Mouse (Mus musculus): ENCODE measurements around the gene Dlx3.

The Dlx3 gene

DNA sequence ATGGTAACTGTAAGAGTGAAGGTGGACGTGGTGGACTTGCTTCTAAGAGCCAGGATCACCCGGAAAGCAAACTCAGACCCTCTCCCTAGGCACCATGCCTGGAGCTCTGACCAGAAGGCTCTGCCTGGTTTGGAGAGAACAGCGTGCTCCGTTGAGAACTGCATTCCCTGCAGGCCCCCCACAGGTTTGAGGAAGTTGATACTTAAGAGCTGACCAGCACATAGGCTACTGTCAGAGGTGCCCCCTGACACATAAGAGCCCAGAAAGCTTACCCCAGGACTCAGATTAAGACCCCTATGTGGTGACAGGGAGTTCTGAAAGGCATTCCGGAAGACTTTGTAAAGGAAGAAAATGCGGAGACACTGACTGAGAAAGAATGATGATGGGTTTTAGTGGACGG lies 31.6 kb upstream of the Dlx3 start:
- peak; percentile 87 for DNase-seq (ENCODE audit: low read depth, low spot score)

DNA sequence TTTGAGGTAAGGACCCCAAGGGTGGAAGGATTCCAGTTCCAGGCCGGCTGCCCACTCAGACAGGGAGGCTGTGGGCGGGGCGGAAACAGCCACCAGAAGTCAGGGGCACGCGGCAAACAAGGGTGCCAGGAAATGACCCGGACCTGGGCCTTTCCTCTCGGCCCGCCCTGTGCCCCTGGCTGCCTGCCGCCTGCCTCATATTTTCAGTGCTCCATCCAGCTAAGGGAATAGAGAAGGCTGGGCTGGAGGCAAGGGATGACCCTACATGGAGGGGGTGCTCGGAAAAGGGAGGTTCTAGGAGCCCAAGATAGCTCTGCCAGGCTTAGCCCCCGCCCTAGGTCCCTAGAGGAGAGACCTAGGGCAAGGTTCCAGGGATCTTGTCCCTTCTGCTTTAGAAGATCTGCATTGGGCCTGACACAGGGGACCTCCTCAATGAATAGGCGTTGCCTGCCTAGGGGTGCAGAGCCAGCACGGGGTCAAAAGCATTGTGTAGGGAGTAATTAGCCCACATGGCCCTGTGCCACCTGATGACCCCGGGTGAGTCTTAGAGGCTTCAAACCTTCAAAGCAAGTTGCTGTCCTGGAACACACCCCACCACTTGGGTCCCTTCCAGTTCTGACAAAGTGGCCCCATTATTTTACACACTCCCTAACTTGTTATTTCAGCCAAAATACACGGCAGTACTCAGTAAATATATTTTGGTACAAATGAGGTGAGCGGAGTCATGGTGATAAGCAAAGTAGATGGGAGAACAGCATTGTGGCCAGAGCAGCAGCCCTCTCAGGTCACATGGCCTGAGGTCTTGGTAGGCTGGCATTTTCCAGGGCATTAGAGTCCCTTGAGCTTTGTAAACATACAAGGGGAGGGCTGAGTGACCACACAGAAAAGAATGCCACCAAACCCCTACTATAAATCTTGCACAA lies 30.8 kb upstream of the Dlx3 start:
- DNase-seq (ENCODE audit: low read depth, low spot score), result no peak

DNA sequence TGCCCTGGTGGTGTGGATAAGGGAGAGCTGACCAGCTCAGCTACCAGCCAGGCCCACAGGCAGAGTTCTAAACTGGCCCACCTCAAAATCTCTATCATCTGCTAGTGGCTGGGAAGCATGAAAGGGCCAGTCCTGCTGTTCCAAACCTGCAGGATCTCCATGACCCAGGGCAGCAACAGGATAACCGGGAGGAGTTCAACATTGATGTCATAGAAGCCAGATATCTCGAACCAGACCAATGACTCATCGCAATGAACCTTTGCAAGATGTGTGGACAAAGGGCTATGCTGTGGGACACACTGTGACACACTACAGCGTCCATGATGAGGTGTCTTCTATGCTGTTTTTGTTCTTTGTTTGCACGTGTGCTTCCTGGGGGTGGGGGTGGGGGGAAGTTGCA lies 26.8 kb upstream of the Dlx3 start:
- DNase-seq (ENCODE audit: low read depth, low spot score), result no peak

DNA sequence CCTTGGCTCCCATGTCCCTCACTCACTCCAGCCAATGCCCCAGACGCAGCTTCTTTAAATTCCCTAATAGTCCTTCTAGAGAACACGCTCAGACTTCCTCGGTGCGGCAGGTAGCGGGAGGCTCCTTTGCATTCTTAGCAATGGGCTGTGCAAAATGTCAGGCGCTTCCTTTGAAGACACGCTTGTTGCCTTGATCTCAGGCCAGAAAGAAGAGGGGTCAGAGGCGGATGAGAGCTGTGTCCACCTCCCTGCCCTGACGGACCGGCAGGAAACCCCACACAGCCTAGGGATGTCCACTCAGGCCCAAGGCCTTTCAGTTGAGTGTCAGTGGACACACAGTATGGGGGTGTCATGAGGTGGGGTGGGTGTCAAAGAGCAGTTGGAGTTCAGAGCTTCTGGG lies 24.3 kb upstream of the Dlx3 start:
- DNase-seq (ENCODE audit: low read depth, low spot score), result no peak

DNA sequence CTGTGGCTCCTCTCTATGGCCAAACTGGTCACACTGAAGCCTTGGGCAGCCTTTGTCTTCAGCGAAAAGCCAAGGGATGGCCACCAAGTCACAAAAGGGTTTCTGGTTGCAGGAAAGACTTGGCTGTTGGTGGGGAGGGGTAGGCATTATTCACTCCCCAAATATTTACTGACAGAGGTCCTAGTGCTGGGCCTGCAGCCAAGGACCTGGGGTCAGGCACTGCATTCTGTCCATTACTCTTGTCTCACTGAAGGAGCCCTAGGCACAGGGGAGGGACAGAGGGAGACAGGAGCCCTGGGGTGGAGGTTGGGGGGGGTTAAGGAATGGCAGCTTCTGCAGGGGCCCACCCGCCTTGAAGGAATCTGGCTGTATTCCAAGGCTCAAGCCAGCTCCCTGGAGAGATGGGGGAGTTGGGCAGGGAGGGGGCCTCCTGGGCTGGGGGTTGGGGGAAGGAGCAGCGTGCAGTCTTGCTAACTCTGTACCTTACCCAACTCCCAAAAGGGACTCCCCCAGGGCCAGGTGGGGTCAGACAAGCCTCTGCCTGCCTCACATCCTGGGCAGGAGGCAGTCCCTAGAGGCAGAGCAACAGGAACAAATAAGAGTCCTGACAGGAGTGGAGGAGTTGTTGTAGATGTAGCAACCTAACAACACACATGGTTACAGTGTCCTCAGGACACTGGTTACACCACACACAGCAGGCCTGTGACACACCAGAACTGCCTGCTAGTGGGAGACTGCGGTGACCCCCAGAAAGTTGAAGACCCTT lies 23.1 kb upstream of the Dlx3 start:
- DNase-seq (ENCODE audit: low read depth, low spot score), result no peak

DNA sequence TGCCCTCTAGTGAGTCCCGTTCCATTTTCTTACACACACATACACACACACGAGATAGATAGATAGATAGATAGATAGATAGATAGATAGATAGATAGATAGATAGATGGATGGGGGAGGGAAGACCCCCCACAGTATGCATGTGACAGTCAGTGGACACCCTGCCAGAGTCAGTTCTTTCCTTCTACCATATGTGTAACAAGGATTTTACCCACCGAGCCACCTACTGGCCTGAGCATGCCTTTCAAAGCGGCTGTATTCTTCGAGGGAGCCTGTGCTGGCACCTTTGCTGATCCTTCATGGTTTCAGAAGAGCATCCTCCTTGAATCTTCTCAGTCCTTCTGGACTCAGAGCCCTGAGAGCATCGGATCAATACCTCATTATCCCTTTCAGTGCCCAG lies 22.0 kb upstream of the Dlx3 start:
- DNase-seq (ENCODE audit: low read depth, low spot score), result no peak

DNA sequence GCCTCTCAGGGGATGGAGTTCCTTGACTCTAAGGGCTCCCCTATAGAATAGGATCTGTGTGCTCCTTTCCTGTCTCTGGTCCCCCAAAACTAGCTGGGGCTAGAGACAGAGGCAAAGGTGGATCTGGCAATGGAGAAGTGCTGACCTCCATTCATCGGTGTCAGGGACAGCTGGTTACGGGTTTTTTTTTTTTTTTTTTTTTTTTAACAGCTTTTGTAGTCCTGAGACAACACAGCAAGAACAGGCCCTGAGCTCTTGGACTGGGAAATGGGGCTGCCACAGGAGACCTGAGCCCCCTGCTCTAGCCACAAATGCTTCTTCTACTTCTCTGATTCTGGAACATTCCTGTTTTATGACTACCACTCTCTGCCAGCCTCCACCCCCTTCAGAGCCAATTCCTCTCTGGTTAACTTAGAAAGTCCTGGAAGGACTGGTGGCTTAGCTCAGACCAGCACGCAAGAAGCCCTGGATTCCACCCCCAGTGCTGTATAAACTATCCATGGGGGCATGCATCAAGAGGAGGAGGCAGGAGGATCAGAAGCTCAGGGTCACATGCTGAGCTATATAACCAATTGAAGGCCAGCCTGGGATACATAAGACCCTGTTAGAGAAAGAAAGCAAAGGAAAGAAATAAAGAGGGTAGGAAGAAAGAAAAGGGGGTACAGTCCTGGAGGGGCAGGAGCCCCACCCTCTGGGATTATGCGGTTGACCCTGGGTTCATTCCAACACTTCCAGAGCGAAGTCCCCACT lies 21.4 kb upstream of the Dlx3 start:
- no peak for DNase-seq (ENCODE audit: low read depth, low spot score)

DNA sequence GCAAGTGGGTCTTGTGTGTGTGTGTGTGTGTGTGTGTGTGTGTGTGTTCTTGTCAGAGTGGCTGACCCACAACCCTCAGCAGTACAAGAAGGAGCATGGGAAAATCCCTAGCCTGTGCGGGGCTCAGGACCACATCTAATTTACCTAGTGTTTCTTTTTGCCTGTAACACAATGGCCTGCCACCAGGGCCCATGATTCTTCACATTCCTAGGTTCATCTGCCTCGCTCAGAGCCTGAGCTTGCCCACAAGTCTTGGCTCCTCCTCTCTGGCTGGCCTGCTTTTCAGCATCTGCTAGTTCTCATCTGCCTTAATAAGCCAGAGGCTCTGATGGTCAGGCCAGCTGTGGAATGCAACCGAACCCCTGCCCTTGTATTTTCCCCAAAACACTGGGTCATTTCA lies 19.5 kb upstream of the Dlx3 start:
- DNase-seq (ENCODE audit: low read depth, low spot score), result peak; percentile 91

DNA sequence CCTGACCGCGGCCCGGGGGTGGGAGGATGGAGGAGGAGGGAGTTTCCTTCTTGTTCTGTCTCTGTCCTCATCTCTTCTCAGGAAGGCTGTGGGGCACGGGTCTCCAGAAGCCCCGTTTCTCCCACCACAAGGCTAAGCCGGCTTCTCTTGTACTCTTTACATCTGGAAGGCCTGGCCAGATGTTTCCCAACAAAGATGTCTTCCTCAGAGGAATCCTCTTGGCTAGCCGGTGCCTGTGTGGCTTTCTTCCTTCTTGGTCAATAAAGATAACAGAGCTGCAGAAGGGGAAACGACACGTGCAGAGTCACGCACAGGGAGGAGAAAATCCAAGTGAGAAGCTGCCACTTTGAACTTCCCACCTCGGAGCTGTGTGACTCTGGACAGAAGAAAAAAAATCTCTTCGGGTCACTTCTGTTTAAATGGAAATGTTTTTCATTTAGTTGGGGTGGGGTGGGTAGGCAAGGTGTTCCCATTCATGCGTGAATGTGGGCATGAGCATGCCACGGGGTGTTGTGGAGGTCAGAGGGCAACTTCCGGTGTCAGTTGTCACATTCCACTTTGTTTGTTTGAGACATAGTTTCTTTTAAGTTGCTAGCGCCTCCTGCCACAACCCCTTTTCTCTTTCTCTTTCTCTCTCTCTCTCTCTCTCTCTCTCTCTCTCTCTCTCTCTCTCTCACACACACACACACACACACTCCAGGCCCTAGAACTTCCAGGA lies 18.7 kb upstream of the Dlx3 start:
- DNase-seq (ENCODE audit: low read depth, low spot score), result peak; percentile 59

DNA sequence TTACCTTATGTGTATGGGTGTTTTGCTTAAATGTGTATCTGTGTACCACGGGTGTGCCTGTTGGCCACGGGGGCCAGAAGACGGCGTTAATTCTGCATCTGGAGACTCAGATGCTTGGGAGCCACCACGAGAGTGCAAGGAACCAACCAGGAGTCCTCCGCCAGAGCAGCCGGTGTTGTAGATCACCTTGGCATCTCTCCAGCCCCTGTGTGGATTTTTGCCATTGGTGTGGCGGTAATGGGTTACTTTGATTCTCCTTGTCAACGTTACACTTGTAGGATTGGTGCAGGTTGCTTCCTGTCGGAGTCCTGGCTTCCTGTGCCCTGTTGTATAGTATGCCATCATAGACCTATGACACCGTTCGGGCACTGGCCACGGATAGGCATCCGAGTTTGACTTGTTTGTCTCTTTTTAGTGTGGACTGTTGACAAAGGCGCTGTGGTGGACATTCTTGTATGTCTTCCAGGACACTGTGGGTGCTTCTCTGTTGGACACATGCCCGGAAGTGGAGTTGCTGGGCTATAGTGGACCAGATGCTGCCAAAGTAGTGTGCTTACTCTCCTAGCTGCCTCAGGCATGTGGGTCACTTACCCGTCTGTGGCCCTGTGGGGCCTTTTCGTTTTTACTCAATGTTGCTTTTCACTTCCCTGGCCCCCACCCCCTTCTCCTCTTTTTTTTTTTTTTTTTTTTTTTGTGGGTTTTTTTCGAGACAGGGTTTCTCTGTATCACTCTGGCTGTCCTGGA lies 17.6 kb upstream of the Dlx3 start:
- DNase-seq (ENCODE audit: low read depth, low spot score), result no peak

DNA sequence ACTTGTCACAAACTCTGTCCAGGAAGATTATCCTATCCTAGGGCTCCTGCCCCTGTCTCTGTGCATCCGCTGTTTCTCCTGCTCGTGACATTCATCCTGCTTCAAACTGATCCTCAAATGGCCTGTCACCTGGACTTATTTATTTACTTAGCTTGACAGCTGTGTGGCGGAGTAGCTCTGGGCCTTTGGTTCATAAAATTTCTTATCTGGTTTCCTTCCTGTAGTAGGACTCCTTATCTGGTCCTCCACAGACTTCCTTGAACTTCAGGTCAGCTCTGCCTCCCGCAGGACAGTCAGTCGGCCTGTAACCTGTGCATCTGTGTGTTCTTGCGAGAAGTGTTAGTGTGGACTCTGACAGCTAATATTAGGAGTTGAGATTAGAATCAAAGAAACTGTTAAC lies 15.7 kb upstream of the Dlx3 start:
- no peak for DNase-seq (ENCODE audit: low read depth, low spot score)

DNA sequence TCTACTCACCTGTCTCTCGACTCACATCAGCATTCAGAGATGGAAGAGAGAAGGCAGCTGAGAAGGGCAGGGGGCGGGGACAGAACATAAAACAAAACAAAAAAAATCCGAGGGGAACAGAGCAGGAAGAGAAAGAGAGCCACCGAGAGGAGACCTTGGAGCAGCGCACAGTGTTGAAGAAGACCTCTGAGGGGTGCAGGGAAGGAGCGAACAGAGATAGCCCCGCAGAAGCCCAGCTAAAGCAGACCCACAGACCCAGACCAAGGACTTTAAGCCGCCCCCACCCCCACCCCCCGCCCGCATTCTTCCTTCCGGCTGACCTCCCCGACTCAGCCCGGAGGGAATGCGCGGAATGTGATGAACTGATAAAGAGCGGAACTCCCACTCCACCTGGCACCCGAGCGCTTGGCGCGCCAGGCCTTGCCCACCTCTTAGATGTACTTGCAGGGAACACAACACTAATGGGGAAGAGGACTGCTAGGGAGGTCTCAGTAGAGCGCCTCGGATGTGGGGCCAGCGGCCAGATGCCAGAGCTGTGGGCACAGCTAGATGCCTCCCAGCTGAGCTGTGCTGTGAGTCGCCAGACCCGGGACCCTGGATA lies 14.5 kb upstream of the Dlx3 start:
- DNase-seq (ENCODE audit: low read depth, low spot score), result peak; percentile 94

DNA sequence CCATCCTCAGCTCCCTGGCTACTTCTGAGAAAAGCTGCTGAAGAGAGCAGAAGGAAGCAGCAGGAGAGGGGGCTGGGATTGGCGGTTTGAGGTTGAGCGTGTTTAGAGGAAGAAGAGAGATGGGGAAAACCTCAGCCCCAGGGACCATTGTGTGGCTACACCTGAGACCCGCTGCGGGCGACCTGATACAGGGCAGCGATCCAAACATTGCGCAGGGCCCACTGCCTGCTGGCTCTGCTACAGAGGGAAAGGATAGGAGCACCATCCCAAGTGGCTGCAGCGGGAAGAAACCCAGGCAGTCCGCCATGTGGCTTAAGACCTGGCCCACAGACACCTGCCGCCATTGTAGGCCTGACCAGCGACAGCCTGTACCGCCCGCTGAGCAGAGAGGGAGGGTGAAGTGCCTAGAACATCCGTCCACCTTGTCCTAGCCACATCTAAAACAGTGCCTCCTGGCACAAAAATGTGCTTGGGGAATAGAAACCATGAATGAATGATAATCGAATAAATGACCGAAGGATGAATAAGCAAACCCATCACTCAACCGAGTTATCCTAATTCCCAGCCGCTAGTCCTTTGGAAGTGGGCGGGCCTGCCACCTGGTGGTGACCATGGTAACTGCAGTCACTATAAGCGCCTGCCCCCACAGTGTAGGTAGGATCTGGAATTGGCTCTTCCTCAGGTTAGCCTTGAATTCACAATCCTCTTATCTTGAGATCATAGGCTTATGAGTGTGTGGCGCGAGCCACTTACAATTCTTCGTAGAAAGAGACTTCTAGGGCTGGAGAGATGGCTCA lies 13.3 kb upstream of the Dlx3 start:
- DNase-seq (ENCODE audit: low read depth, low spot score), result peak; percentile 91

DNA sequence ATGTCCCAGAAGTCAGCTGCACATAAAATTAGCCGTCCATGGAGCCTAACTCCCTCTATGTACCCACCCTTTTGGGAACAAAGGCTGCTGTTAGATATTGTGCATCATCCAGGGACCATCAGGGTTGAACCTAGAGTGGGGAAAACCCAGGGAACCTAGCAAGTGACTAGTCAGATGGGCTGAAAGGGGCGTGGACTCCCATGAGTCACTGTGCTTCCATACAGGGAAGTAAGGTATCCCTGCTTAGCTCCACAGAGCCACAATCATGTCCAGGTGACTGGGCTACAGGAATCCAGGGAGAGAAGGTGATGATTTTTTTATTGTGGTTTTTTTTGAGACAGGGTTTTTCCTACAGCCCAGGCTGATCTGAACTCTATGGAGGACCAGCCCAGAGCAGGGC lies 10.9 kb upstream of the Dlx3 start:
- DNase-seq (ENCODE audit: low read depth, low spot score), result no peak

DNA sequence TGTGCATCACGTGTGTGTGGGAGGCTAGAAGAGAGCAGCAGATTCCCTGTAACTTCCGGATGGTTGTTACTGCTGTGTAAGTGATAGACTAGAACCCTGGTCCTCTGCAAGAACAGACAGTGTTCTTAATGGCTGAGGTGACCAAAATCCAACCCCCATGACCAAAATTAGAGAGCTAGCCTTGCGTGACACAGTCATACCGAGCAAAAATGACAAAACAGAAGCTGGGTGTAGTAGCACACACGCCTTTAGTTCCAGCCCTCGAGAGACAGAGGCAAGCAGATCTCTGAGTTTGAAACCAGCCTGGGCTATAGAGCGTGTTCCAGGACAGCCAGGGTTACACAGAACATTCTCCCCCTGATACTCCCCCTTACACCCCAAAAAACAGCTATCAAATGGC lies 9.8 kb upstream of the Dlx3 start:
- no peak for DNase-seq (ENCODE audit: low read depth, low spot score)

DNA sequence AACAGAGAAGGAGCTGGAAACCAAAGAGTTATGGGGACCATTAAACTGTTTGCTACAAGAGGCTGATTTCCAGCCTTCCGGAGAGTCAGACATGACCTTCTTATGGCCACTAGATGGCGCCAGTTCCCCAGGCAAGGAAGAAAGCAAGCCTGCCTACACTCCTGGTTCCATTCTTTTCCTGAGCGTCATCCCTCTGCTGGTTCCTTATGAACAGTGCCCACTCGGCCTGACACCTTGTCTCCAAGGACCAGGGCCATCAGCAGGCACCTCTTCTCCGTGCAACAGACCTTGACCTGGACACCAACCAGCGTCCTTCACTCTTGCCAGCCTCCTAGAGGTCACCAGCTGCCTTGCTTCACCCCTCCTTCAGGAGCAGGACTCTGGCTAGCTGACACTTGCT lies 2.9 kb upstream of the Dlx3 start:
- DNase-seq (ENCODE audit: low read depth, low spot score), result peak; percentile 91

DNA sequence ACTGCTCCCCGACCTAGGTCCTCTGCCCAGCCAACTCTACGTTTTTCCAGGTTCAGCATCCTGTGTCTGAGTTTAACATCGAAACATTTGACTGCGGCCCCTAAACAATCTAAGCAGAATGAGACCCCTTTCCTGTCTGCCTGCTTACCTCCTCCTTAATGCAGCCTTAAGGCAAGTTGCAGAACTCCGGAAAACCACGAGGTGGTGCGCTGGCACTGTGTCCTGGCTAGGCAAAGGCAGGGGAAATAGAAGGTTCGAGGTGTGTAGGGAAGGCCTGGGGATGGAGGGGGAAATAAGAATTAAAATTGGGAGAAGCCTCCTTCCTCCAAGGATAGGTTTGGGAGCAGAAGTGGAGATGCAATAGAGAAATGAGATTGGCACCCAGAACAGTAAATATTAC lies 1.4 kb upstream of the Dlx3 start:
- peak; percentile 78 for DNase-seq (ENCODE audit: low read depth, low spot score)

DNA sequence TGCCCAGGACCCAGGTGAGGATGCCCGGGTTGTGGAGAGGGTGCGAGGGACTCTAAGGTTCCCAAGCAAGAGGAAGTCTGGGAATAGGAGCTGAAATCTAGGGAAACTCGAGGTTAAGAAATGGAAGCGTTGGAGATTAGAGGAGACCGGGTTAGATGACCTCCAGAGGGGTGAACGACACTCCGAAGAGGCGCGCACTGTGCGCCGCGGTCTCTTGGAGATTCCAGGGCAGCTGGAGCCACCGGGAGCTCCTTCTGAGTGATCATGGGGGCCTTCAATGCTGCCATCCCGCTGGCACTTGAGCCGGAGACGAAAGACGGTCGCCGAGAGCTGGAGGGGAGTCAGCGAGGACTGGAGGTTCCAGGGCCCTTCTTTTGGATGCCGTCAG lies 708 bp downstream of the Dlx3 start:
- no peak for DNase-seq (ENCODE audit: low read depth, low spot score)

DNA sequence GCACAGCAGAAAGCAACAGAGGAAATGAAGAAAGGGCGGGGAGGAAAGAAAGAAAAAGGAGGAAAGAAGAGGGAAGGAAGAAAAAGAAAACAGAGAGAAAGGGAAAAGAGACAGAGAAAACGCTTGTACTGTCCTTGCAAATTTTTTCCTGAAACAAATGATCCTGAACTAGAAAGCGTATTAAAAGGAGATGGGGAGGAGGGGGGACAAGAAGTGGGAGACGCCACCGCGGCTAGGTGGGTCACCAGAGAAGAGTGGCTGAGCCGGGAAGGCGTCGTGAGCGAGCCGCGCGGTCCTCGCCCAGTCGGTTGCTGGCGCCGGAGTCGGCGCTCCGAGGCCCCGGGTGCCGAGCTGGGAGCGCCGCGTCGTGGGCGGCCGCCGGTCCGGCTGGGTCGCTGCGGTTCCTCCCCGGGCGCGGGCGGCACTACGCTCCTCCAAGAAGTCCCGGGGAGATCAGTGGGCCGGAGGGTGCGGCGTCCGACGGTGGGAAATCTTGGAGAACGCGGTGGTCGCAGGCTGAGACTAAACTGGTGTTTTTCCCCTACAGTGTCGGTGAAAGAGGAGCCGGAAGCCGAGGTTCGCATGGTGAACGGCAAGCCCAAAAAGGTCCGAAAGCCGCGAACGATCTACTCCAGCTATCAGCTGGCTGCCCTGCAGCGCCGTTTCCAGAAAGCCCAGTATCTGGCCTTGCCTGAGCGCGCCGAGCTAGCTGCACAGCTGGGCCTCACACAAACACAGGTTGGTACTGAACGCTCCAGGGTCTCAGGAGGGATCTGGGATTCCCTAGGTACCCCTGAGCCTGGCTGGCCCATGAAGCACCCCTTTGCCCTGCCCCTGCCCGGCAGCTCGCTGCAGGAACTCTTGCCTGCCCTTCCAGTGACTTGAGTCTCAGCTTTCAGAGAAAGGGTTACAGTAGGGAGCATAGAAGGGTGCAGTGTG lies 1.5 kb downstream of the Dlx3 start:
- no peak for DNase-seq (ENCODE audit: low read depth, low spot score)
